Mouse (Mus musculus) ES-E14 (cell line): Measurements from ENCODE around the gene Srd5a2.

Experiments used
- CHD2 ChIP-seq: IDR thresholded peaks from 2 replicates; pipeline ENCODE4 v1.6.1; 2014; ENCODE audit warnings: mild to moderate bottlenecking, low read depth, low read length, inconsistent platforms
- HCFC1 ChIP-seq: IDR thresholded peaks from 2 replicates; pipeline ENCODE4 v1.6.1; 2012; ENCODE audit warnings: low read length, inconsistent platforms, borderline replicate concordance; ENCODE audit not compliant: insufficient read depth
- MAFK ChIP-seq: IDR thresholded peaks from 2 replicates; pipeline ENCODE4 v1.6.1; 2014; ENCODE audit warnings: mild to moderate bottlenecking, low read depth, low read length, inconsistent platforms; ENCODE audit not compliant: insufficient read depth
- ZNF384 ChIP-seq: IDR thresholded peaks from 2 replicates; pipeline ENCODE4 v1.6.1; 2012; ENCODE audit warnings: low read depth, low read length, inconsistent platforms

- no peak for TF ChIP-seq HCFC1
- TF ChIP-seq MAFK, result no peak
- no peak for TF ChIP-seq CHD2
- no peak for TF ChIP-seq ZNF384
Observed at GRCm38 (mm10) chr17:74020526-74021203, 27.1 kb downstream of the Srd5a2 start.
